Mouse (Mus musculus): Measurements from ENCODE around the gene Ciapin1. TPM values are rescaled to one million over a fixed set of nuclear protein-coding genes. Genes with fewer than 3 reads are reported as not detected.

Gene Ciapin1
- polyA plus RNA-seq, 1 experiment: 268 TPM

DNA sequence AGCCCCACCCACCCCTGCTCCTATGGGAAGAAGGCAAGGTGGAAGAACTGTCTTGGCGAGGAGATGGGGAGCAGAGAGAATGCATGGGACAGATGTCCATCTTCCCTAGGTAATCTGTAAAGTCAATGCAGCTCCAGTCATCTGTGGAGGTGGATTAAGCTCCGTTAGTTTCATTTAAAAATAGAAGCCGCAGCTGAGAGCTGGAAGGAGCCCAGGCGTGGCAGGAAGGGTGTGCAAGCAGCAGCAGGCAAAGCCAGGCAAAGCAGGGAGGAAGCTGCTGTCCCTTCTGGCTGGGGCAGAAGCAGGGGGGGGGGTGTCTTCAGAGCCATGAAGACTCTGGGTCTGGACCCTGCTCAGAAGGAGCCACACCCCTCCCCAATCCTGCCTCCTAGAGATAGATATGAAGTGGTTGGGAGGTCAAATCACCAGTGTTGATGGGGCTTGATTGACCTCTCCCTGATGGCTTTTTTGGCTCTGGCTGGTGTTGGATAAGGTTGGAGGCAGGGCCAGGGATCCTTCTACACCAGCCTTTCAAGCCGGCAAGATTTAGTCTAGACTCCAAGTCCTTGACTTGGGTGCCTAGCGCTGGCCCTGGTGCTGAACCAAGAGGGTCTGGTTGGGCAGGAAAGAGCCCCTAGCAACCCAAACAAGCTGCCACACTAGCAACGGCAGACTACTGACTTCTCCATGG, 37.7 kb downstream of the Ciapin1 start:
- TF ChIP-seq GATA1 (IDR thresholded peaks at IDR 0.05; ENCODE audit: low read length): no peak

DNA sequence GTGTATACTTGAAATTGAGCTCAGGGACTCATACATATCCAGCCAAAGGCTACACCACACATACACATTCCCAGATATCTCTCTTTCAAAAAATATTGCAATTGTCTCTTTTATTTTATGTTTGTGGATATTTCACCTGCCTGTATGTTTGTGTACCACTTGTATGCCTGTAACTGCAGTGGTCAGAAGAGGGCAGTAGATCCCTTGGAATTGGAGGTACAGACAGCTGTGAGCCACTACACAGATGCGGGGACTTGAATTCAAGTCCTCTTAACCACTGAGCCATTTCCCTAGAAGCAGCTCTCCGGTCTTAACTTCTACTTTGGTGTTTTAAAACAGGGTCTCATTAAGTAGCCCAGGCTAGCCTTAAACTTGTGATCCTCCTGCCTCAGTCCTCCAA, 43.4 kb downstream of the Ciapin1 start:
- TF ChIP-seq GATA1 (IDR thresholded peaks at IDR 0.05; ENCODE audit: low read length): no peak

DNA sequence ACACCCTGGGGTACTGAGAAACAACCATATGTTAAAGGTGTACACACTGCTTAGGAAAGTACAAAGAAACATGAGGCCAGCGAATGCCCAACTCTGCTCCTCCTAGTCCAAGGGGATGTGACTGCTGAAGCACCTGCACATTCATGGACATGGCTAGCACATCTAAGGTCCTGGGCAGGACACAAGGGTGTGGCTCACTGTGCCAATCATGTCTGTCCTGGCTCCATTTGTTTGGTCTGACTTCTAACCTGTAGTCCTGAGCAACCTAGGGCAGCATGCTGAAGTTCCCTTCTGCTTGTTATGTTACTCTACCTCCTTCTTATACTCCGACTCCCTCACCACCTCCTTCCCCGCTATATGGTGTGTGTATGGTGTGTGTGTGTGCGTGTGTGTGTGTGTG, 43.8 kb downstream of the Ciapin1 start:
- no peak for TF ChIP-seq GATA1 (IDR thresholded peaks at IDR 0.05; ENCODE audit: low read length)

DNA sequence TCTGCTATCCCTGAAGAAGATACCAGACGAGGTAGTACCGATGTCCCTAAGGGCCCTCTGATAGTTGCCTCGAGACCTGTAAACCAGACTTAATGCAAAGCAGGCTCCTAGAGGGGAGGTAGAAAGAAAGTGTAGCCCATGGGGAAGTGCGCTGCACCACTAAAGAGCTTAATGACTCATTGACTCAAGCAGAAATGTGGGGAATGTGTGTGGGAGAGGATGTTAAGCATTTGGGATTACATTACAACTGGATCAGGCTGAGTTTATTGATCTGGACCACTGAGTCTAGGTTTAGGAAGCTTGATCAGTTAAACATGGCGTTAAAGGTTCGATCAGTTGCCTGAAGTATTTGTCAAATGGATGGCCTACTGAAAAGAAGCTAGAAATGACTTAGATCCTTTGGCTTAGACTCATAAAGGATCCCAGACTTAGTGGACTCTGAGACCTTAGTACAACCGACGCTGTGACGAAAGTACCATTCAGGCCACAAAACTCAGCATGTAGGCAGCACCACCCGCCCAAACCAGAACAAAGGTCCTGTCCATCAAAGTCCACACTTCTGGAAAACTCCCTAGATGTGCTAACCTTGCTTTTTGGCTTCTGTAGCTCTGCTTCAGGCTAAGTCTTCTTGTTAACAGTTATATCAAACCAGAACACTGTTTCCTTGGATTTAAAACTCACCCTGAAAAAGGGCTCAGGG, 48.8 kb downstream of the Ciapin1 start:
- TF ChIP-seq GATA1 (IDR thresholded peaks at IDR 0.05; ENCODE audit: low read length): no peak

DNA sequence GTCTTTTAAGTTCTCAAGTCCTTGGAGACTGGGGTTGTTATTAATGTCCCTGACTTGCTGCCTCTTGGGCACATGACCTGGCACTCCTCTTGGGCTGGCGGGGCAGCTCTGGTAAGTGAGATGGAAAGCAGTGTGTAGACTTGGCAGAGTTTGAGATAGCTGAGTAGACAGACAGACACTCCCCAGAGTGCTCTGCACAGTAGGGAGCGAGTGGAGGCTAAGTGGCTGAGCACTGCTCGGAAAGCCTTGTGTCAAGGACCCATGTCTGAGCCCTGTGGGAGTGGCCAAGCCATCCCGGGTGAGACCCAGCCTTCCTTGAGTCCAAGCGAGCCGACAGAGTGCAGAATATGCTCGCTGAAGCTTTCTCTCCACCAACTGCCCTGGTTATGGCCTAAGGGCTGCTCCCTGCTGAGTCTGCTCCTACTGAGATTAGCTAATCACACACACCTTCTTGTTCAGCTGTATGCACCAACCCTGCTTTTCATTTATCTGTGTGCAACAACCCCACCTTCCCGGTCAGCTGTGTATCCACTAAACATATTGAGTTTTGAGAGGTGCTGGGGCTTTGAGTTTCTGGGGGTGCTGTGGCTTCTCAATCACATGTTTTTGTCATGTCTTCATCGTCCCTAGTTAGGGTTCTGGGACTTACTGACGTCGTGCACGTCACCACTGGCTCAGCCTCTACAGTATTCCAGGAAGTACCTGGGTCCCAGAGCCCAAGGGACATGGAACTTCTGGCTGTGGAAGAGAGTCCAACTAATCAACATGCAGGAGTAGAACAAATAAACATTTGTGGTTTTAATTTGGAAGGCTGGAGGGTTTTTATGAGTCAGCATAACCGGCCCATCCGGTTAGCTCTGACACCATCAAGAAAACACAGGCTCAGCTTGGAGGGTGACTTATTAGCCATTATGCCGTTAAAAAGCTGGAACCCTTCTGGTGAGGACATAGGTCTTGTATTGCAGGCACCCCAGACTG, 50.3 kb downstream of the Ciapin1 start:
- TF ChIP-seq GATA1 (IDR thresholded peaks at IDR 0.05; ENCODE audit: low read length): no peak

DNA sequence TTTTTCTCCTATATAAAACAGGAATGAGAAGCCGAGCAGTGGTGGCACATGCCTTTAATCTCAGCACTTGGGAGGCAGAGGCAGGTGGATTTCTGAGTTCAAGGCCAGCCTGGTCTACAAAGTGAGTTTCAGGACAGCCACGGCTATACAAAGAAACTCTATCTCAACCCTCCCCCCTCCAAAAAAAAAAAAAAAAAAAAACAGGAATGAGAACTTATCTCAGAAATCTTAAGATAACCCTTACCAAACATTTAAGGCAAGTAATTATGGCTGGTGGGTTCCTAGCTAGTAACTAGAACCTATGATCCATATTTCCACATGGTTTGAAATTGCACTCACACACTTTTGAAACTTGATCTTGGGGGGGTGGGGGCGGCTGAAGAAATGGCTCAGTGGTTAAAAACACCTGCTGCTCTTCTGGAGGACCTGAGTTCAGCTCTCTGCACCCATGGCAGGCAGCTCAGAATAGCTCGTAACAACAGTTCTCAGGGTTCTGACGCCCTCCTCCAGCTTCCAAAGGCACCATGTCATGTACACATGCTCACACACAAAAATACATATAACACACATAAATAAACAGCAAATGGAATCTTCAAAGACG, 52.1 kb downstream of the Ciapin1 start:
- TF ChIP-seq GATA1 (IDR thresholded peaks at IDR 0.05; ENCODE audit: low read length): no peak

DNA sequence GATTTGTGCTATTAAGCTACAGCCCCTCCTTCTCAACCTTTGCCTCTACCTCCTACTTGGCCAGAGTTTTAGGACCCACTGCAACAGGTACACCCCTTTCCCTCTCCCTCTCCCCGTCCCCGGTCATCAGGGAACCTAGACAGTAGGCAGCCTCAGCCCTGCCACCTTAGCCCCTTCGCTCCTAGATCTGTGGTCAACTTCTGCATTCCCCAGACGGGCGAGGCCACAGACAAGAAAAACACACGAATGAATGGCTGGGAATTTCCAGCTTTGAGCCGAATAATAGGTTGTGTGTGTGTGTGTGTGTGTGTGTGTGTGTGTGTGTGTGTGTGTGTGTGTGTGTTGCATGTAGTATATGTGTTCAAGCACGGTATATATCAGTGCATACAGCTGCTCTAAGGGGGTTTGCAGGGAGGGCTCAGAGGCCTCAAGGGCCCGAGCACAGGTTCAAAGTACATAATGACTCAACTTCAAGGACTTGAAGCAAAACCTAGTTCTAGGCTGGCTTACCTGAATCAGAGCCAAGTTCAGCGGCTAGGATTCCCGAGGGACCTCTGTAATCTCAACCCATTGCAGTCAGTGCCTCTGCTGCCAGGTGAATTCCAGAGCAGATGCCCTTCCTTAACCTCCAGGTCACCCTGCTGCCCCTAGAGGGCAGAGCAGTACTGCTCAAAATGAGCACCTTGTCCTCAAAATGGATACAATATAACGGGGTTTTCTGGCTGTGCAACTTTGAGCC, 52.7 kb downstream of the Ciapin1 start:
- TF ChIP-seq GATA1 (IDR thresholded peaks at IDR 0.05; ENCODE audit: low read length): no peak

DNA sequence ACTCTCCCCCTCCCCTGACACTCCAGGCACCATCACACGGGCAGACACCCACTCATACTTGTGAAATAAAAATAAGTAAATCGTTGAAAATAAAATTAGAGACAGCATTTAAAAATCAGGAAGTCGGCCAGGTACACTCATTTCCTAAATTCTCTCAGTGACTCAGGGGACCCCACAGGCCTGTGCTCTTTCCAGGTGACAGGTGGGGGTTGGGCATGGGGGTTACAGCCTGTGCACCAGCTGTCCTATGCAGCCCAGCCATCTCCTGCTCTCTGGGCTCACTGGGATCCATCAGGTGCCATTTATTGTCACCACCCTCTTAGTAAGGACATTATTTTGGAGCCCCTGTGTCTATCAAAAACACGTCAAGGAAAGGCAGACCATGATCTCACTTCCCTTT, 54.3 kb downstream of the Ciapin1 start:
- TF ChIP-seq GATA1 (IDR thresholded peaks at IDR 0.05; ENCODE audit: low read length): no peak

DNA sequence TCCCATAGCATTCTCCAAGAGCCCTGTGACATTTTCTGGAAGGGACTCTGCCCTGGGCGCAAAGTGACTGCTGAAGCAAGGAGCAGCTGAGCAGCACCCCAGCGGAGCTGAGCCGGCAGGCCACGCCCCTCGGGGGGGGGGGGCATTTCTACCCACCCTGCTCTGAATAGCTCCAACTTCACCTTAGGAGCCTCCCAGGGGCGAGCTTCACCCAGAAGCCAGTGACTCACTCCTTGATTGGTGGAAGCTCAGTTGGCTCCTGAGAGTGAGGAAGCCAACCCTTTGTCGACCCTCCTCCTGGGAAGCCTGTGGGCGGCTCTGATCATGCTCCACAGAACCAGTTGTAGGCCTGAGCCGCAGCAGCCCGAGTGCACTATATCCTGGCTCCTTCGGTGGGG, 56.3 kb downstream of the Ciapin1 start:
- no peak for TF ChIP-seq GATA1 (IDR thresholded peaks at IDR 0.05; ENCODE audit: low read length)

DNA sequence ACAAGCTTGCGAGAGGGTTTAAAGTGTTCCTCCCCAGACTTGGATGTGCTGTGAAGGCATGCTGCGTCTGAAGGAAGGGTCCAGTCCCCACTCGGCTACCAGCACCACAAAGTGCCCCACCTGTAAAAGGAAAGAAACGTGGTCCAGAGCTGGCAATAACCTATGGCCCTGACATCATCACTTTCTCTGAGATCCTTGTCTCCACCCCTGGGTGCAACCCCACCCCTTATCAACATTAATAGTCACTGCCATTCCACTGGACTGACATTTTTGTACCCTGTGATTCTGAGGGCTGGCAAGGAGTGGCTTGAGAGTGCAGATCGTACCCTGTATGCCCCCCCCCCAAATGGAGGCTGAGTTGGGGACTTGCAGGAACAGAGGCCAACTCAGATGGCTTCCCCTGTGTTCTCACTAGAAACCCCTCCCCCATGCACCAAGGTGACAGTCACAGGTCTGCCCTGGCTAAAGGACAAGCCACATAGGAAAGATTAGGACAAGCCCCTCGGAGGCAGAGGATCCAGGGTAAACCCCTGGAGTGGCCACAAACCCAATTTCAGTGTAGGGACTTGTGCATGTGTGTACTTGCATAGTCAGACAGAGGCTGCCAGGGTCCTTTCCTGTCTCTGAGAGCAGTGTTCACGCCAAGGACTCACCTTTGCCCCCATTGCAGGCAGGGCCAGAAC, 56.9 kb downstream of the Ciapin1 start:
- no peak for TF ChIP-seq GATA1 (IDR thresholded peaks at IDR 0.05; ENCODE audit: low read length)

DNA sequence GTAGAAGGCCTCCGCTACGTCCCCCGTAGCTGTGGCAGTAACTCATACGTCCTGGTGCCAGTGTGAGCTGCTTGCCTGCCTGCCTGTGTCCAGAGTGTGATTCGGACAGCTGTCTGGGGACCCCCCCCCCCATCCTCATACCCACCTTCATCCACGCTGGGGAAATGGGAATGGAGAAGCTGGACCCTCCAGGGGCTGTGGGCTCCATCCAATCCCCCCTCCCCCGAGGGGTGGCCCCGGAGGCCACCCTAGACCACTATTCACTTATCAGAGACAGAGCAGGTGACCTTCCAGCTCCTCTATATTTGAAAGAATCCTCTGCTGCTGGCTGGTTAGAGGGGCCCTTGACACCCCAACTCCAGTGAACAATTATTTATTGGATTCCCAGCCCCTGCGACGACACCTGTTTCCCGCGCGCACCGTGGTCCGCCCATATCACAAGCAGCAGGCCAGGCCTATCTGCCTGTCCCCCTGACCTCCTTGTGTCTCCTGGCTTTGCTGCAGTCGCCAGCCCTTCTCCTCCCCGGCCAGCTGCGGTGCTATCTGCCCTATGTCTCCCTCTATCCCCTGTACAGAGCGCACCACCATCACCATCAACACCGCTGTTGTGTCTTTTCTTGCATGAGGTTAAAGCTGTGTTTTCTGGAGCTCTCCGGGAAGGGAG, 57.5 kb downstream of the Ciapin1 start:
- no peak for TF ChIP-seq GATA1 (IDR thresholded peaks at IDR 0.05; ENCODE audit: low read length)

DNA sequence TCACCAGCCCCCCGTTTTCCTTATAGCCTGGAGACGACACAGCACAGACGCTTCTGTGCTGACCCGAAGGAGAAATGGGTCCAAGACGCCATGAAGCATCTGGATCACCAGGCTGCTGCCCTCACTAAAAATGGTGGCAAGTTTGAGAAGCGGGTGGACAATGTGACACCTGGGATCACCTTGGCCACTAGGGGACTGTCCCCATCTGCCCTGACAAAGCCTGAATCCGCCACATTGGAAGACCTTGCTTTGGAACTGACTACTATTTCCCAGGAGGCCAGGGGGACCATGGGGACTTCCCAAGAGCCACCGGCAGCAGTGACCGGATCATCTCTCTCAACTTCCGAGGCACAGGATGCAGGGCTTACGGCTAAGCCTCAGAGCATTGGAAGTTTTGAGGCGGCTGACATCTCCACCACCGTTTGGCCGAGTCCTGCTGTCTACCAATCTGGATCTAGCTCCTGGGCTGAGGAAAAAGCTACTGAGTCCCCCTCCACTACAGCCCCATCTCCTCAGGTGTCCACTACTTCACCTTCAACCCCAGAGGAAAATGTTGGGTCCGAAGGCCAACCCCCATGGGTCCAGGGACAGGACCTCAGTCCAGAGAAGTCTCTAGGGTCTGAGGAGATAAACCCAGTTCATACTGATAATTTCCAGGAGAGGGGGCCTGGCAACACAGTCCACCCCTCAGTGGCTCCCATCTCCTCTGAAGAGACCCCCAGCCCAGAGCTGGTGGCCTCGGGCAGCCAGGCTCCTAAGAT, 58.4 kb downstream of the Ciapin1 start:
- no peak for TF ChIP-seq GATA1 (IDR thresholded peaks at IDR 0.05; ENCODE audit: low read length)

DNA sequence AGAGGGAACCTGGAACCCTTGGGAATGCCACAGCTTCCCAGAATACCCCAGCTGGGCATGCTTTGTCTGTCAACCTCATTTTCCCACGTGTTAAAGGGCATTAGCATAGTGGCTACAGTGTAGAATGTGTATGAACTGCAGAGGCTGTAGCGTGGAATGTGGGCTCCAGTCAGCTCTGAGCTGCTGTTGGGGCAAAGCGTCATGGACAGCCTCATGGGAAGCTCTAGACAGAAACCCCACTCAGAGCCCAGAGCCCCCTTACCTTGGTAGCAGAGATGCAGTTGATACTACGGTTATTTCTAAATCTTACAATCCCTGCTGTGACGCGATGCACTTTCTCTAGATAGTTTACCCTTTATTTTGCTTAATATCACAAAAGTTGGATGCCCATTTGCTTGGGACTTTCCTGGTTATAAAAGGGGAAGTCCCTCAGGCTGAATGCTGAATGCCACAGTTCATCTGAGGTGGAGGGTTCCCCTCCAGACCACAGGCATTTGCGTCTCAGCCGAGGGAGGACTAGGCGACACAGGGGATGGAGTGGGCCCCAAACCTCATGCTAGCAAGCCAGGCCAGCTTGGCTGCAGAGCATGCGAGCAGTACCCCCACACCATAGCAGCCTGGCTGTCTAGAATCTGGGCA, 59.1 kb downstream of the Ciapin1 start:
- TF ChIP-seq GATA1 (IDR thresholded peaks at IDR 0.05; ENCODE audit: low read length): no peak

All from G1E-ER4 (cell line).